34 mouse cellular contexts compared by ENCODE assay signal in genomic region chr4:94765217-94765616, GRCm38 (mm10). TPM values are rescaled to one million over a fixed set of nuclear protein-coding genes. Genes with fewer than 3 reads are reported as not detected.
DNase-seq lines count a peak whose midpoint lies in the region; ATAC-seq and TF ChIP-seq lines count a peak whose summit lies in the region.
"Had no signal": no experiment of that assay in that cellular context is flagged by ENCODE, and none has a peak within 500 bp of the region (broad histone marks: within the 10 kb centered on the region; RNA-seq: fewer than 3 reads in every experiment).

No protein-coding gene starts in this region.

- no peak overlapping the region for H3K27ac ChIP-seq in embryonic facial prominence, embryonic 10.5 days (replicated peaks)
- no peak overlapping the region for H3K27ac ChIP-seq in lung, postnatal 0 days (ENCODE audit: low read length)
- H3K27ac ChIP-seq: forebrain, embryonic 13.5 days; heart, adult 2 months; heart, embryonic 13.5 days; hindbrain, embryonic 10.5 days; hindbrain, embryonic 15.5 days; intestine, embryonic 15.5 days; kidney, postnatal 0 days; limb, embryonic 12.5 days; liver, embryonic 15.5 days; lung, embryonic 15.5 days; midbrain, embryonic 12.5 days; stomach, postnatal 0 days had no signal

- no peaks in the 10 kb centered on the region for H3K4me1 ChIP-seq in embryonic facial prominence, embryonic 10.5 days
- H3K4me1 ChIP-seq in lung, postnatal 0 days (ENCODE audit: insufficient read depth, low read depth, low read length): no peaks in the 10 kb centered on the region
- H3K4me1 ChIP-seq: forebrain, embryonic 13.5 days; hindbrain, embryonic 10.5 days; hindbrain, embryonic 15.5 days; intestine, embryonic 15.5 days; liver, embryonic 15.5 days; lung, embryonic 15.5 days; midbrain, embryonic 12.5 days had no signal

- no peak for TF ChIP-seq POLR2A in brain, embryonic 14.5 days (IDR thresholded peaks at IDR 0.05; ENCODE audit: borderline replicate concordance, extremely low read depth, insufficient read depth, insufficient read length, poor library complexity, severe bottlenecking)

- H3K4me2 ChIP-seq in lung, postnatal 0 days (replicated peaks; ENCODE audit: low read depth, low read length): no peak overlapping the region
- H3K4me2 ChIP-seq: forebrain, embryonic 13.5 days; heart, embryonic 13.5 days; hindbrain, embryonic 15.5 days; intestine, embryonic 15.5 days; limb, embryonic 12.5 days; liver, embryonic 15.5 days; lung, embryonic 15.5 days; midbrain, embryonic 12.5 days had no signal

- H3K9me3 ChIP-seq in embryonic facial prominence, embryonic 10.5 days: no peaks in the 10 kb centered on the region
- no peaks in the 10 kb centered on the region for H3K9me3 ChIP-seq in lung, postnatal 0 days (ENCODE audit: low read length)
- H3K9me3 ChIP-seq: forebrain, embryonic 13.5 days; hindbrain, embryonic 10.5 days; hindbrain, embryonic 15.5 days; intestine, embryonic 15.5 days; limb, embryonic 12.5 days; liver, embryonic 15.5 days; lung, embryonic 15.5 days; midbrain, embryonic 12.5 days had no signal

- H3K4me3 ChIP-seq in embryonic facial prominence, embryonic 10.5 days: no peak overlapping the region
- H3K4me3 ChIP-seq in lung, postnatal 0 days (ENCODE audit: low read depth, low read length): no peak overlapping the region
- H3K4me3 ChIP-seq: erythroblast, embryonic 14.5 days; forebrain, embryonic 13.5 days; heart, adult 2 months; heart, embryonic 13.5 days; hindbrain, embryonic 10.5 days; hindbrain, embryonic 15.5 days; intestine, embryonic 15.5 days; limb, embryonic 12.5 days; liver, embryonic 15.5 days; lung, embryonic 15.5 days; midbrain, embryonic 12.5 days had no signal

- H3K36me3 ChIP-seq in embryonic facial prominence, embryonic 10.5 days (replicated peaks): no peaks in the 10 kb centered on the region
- H3K36me3 ChIP-seq in lung, postnatal 0 days (ENCODE audit: insufficient read depth, low read length): no peaks in the 10 kb centered on the region
- H3K36me3 ChIP-seq: heart, embryonic 13.5 days; hindbrain, embryonic 10.5 days; hindbrain, embryonic 15.5 days; intestine, embryonic 15.5 days; limb, embryonic 12.5 days; liver, embryonic 15.5 days; lung, embryonic 15.5 days; midbrain, embryonic 12.5 days had no signal

- no peak overlapping the region for H3K9ac ChIP-seq in lung, postnatal 0 days (replicated peaks; ENCODE audit: low read depth)
- H3K9ac ChIP-seq: forebrain, embryonic 13.5 days; heart, embryonic 13.5 days; hindbrain, embryonic 15.5 days; intestine, embryonic 15.5 days; limb, embryonic 12.5 days; liver, embryonic 15.5 days; lung, embryonic 15.5 days; midbrain, embryonic 12.5 days had no signal

- TF ChIP-seq EP300 in lung, postnatal 0 days (IDR thresholded peaks at IDR 0.05): no peak

- no peak for ATAC-seq in lung, postnatal 0 days
- ATAC-seq: forebrain, embryonic 13.5 days; intestine, embryonic 15.5 days; Patski had no signal

- DNase-seq in heart, adult 11 months: peak; percentile 28
- no peak for DNase-seq in heart, postnatal 4 days
- peak; percentile 20 for DNase-seq in brain, embryonic 14.5 days (ENCODE audit: low read depth)
- DNase-seq in embryonic facial prominence, embryonic 10.5 days (ENCODE audit: low spot score): peak; percentile 18
- peak; percentile 38 for DNase-seq in mesoderm, embryonic 11.5 days (ENCODE audit: low read depth, low spot score)
- DNase-seq in lung, postnatal 0 days (ENCODE audit: low spot score): no peak
- DNase-seq in heart, adult 9 months (ENCODE audit: low spot score in 2 of 2): no peak
- DNase-seq: adrenal gland, postnatal 10 days; cerebellum, adult 18-20 months; cerebellum, postnatal 10 days; gastrocnemius, postnatal 36 days; heart, adult 2 months; heart, postnatal 10 days; kidney, adult 8-10 months; layer of hippocampus, postnatal 36 days; lung, postnatal 36 days; right cerebral cortex, adult 18-20 months; thymus, adult 18-20 months; thymus, postnatal 36 days had no signal

- no peak for TF ChIP-seq CTCF in brain, embryonic 14.5 days (IDR thresholded peaks at IDR 0.05; ENCODE audit: borderline replicate concordance, extremely low read depth, insufficient read depth, insufficient read length)
- no peak for TF ChIP-seq CTCF in lung, postnatal 0 days (IDR thresholded peaks at IDR 0.05)

- no peaks in the 10 kb centered on the region for H3K27me3 ChIP-seq in embryonic facial prominence, embryonic 10.5 days (replicated peaks; ENCODE audit: low read depth, poor library complexity, severe bottlenecking)
- H3K27me3 ChIP-seq in lung, postnatal 0 days (replicated peaks; ENCODE audit: insufficient read depth, low read length): no peaks in the 10 kb centered on the region
- H3K27me3 ChIP-seq: forebrain, embryonic 13.5 days; heart, embryonic 13.5 days; hindbrain, embryonic 15.5 days; intestine, embryonic 15.5 days; limb, embryonic 12.5 days; liver, embryonic 15.5 days; lung, embryonic 15.5 days; midbrain, embryonic 12.5 days; Patski had no signal

RNA-seq across cellular contexts. Expression of gene Tek, which starts 26.1 kb away (rescaled TPM):
- 10 to 100 TPM; 59.2 to 62.8 TPM for total RNA-seq in heart, postnatal 4 days (2021)
- polyA plus RNA-seq in brain, embryonic 14.5 days (2012; rRNA removed): 5.4 and 8.7 TPM in 2 replicates
- 9.4 TPM in 2 replicates for polyA plus RNA-seq in embryonic facial prominence, embryonic 10.5 days (2016; fragmentation: Nextera tagmentation; extraction: Ambion mirVana)
- polyA plus RNA-seq in lung, postnatal 0 days (2015; fragmentation: Nextera tagmentation; extraction: Ambion mirVana): 71.8 and 75.8 TPM in 2 replicates
- total RNA-seq: megakaryocyte, adult 5-6 weeks; neutrophil, adult 5-6 weeks had no signal
- polyA plus RNA-seq: erythroblast, embryonic 14.5 days; Patski had no signal

Comparison
In these comparisons a context has a peak if more than half of its experiments do, and no peak if none do; other contexts are left out.
1. DNase-seq: peak in heart, adult 11 months (single experiment), brain, embryonic 14.5 days (single experiment), embryonic facial prominence, embryonic 10.5 days (single experiment) and mesoderm, embryonic 11.5 days (single experiment); none in heart, postnatal 4 days (single experiment), lung, postnatal 0 days (single experiment) and heart, adult 9 months (0 of 2).